Mouse (Mus musculus): ENCODE results near the gene Frem1. TPM values are rescaled to one million over a fixed set of nuclear protein-coding genes. Genes with fewer than 3 reads are reported as not detected.

Frem1 gene
- polyA plus RNA-seq, 1 experiment from 2014 or later = 18.7 TPM

GRCm38 (mm10) chr4:82884636-82885534 is 167.3 kb downstream of the Frem1 start, which contains the start of gene Cer1:
TSS of gene Cer1 (minus strand) at chr4:82885148.
- H3K27ac ChIP-seq = no peak within 1 kb of the TSS
- no peak within 1 kb of the TSS for H3K9ac ChIP-seq (ENCODE audit: low read depth, low read length)
- ATAC-seq (replicated peaks; ENCODE audit: low FRiP score, low read depth) = no peak
- no peak within 1 kb of the TSS for H3K4me3 ChIP-seq (replicated peaks; ENCODE audit: low read depth, low read length)
- no peak for TF ChIP-seq CTCF (IDR thresholded peaks at IDR 0.05; ENCODE audit: low read depth)
- 72% methylated on average over 19 of the region's 19 CpGs for WGBS
- no peaks in the 10 kb centered on the region for H3K4me1 ChIP-seq (replicated peaks; ENCODE audit: insufficient read depth, low read length)
- no peaks in the 10 kb centered on the region for H3K27me3 ChIP-seq (ENCODE audit: insufficient read depth, low read length)
- no peak within 1 kb of the TSS for H3K4me2 ChIP-seq (ENCODE audit: low read length)
- no peaks in the 10 kb centered on the region for H3K9me3 ChIP-seq (replicated peaks; ENCODE audit: low read length)
- H3K36me3 ChIP-seq (ENCODE audit: insufficient read depth, low read length) = no peaks in the 10 kb centered on the region
- no peak for DNase-seq (ENCODE audit: low spot score)

- Histone ChIP-seq H3K4me3 (replicated peaks; ENCODE audit: low read depth, low read length) (no peak overlapping the region), H3K36me3 (ENCODE audit: insufficient read depth, low read length) (no peaks in the 10 kb centered on the region), H3K4me1 (replicated peaks; ENCODE audit: insufficient read depth, low read length) (no peaks in the 10 kb centered on the region), H3K27ac (no peak overlapping the region), H3K27me3 (ENCODE audit: insufficient read depth, low read length) (no peaks in the 10 kb centered on the region), H3K4me2 (ENCODE audit: low read length) (no peak overlapping the region), H3K9ac (ENCODE audit: low read depth, low read length) (no peak overlapping the region), H3K9me3 (replicated peaks; ENCODE audit: low read length) (no peaks in the 10 kb centered on the region)
- no peak for DNase-seq (ENCODE audit: low spot score)
- no peak for TF ChIP-seq CTCF (IDR thresholded peaks at IDR 0.05; ENCODE audit: low read depth)
- whole genome bisulfite sequencing = 87% methylated on average over 9 of the region's 9 CpGs
- no peak for ATAC-seq (replicated peaks; ENCODE audit: low FRiP score, low read depth)
Observed at GRCm38 (mm10) chr4:82882500-82882899, 169.6 kb downstream of the Frem1 start.

- no peak for TF ChIP-seq CTCF (IDR thresholded peaks at IDR 0.05; ENCODE audit: low read depth)
- H3K27me3 ChIP-seq (ENCODE audit: insufficient read depth, low read length) = no peaks in the 10 kb centered on the region
- H3K9me3 ChIP-seq (replicated peaks; ENCODE audit: low read length) = no peaks in the 10 kb centered on the region
- no peak overlapping the region for H3K27ac ChIP-seq
- no peak overlapping the region for H3K4me2 ChIP-seq (ENCODE audit: low read length)
- no peak overlapping the region for H3K9ac ChIP-seq (ENCODE audit: low read depth, low read length)
- no peaks in the 10 kb centered on the region for H3K36me3 ChIP-seq (ENCODE audit: insufficient read depth, low read length)
- 64% methylated on average over 3 of the region's 3 CpGs for WGBS
- no peaks in the 10 kb centered on the region for H3K4me1 ChIP-seq (replicated peaks; ENCODE audit: insufficient read depth, low read length)
- DNase-seq (ENCODE audit: low spot score) (no peak), ATAC-seq (replicated peaks; ENCODE audit: low FRiP score, low read depth) (no peak)
- H3K4me3 ChIP-seq (replicated peaks; ENCODE audit: low read depth, low read length) = no peak overlapping the region
Observed at GRCm38 (mm10) chr4:82881366-82881765, 170.8 kb downstream of the Frem1 start.

GRCm38 (mm10) chr4:82880243-82880642 is 171.9 kb downstream of the Frem1 start:
- 60% methylated on average over 2 of the region's 2 CpGs for WGBS
- no peaks in the 10 kb centered on the region for H3K36me3 ChIP-seq (ENCODE audit: insufficient read depth, low read length)
- H3K4me2 ChIP-seq (ENCODE audit: low read length) = no peak overlapping the region
- H3K27ac ChIP-seq = no peak overlapping the region
- H3K9ac ChIP-seq (ENCODE audit: low read depth, low read length) = no peak overlapping the region
- no peak overlapping the region for H3K4me3 ChIP-seq (replicated peaks; ENCODE audit: low read depth, low read length)
- TF ChIP-seq CTCF (IDR thresholded peaks at IDR 0.05; ENCODE audit: low read depth) = no peak
- no peaks in the 10 kb centered on the region for H3K4me1 ChIP-seq (replicated peaks; ENCODE audit: insufficient read depth, low read length)
- H3K9me3 ChIP-seq (replicated peaks; ENCODE audit: low read length) = no peaks in the 10 kb centered on the region
- DNase-seq (ENCODE audit: low spot score) (no peak), ATAC-seq (replicated peaks; ENCODE audit: low FRiP score, low read depth) (no peak)
- H3K27me3 ChIP-seq (ENCODE audit: insufficient read depth, low read length) = no peaks in the 10 kb centered on the region

GRCm38 (mm10) chr4:82879152-82879551 is 173.0 kb downstream of the Frem1 start:
- no peak for TF ChIP-seq CTCF (IDR thresholded peaks at IDR 0.05; ENCODE audit: low read depth)
- Histone ChIP-seq H3K4me2 (ENCODE audit: low read length) (no peak overlapping the region), H3K4me3 (replicated peaks; ENCODE audit: low read depth, low read length) (no peak overlapping the region), H3K36me3 (ENCODE audit: insufficient read depth, low read length) (no peaks in the 10 kb centered on the region), H3K27me3 (ENCODE audit: insufficient read depth, low read length) (no peaks in the 10 kb centered on the region), H3K27ac (no peak overlapping the region), H3K9me3 (replicated peaks; ENCODE audit: low read length) (no peaks in the 10 kb centered on the region), H3K9ac (ENCODE audit: low read depth, low read length) (no peak overlapping the region), H3K4me1 (replicated peaks; ENCODE audit: insufficient read depth, low read length) (no peaks in the 10 kb centered on the region)
- 89% methylated on average over 6 of the region's 6 CpGs for WGBS
- DNase-seq (ENCODE audit: low spot score) (no peak), ATAC-seq (replicated peaks; ENCODE audit: low FRiP score, low read depth) (no peak)

GRCm38 (mm10) chr4:82876656-82877055 is 175.5 kb downstream of the Frem1 start:
- Histone ChIP-seq H3K4me1 (replicated peaks; ENCODE audit: insufficient read depth, low read length) (no peaks in the 10 kb centered on the region), H3K9me3 (replicated peaks; ENCODE audit: low read length) (no peaks in the 10 kb centered on the region), H3K27me3 (ENCODE audit: insufficient read depth, low read length) (no peaks in the 10 kb centered on the region), H3K4me3 (replicated peaks; ENCODE audit: low read depth, low read length) (no peak overlapping the region), H3K9ac (ENCODE audit: low read depth, low read length) (no peak overlapping the region), H3K27ac (no peak overlapping the region), H3K4me2 (ENCODE audit: low read length) (no peak overlapping the region), H3K36me3 (ENCODE audit: insufficient read depth, low read length) (no peaks in the 10 kb centered on the region)
- ATAC-seq (replicated peaks; ENCODE audit: low FRiP score, low read depth) (no peak), DNase-seq (ENCODE audit: low spot score) (no peak)
- TF ChIP-seq CTCF (IDR thresholded peaks at IDR 0.05; ENCODE audit: low read depth) = no peak
- WGBS = 89% methylated on average over 2 of the region's 2 CpGs

All from kidney, postnatal 0 days (tissue).